Mouse (Mus musculus) ES-Bruce4 (cell line): ENCODE measurements around the gene Gm1113.

ENCODE experiments used
- CTCF ChIP-seq: IDR thresholded peaks from one replicate; pipeline ENCODE4 v1.8.1; 2011; ENCODE audit warnings: low read depth, low read length
- EP300 ChIP-seq: IDR thresholded peaks from 2 replicates; pipeline ENCODE4 v1.6.1; 2011; ENCODE audit warnings: low read depth, low read length; ENCODE audit not compliant: insufficient read depth
- POLR2A ChIP-seq: IDR thresholded peaks from one replicate; pipeline ENCODE4 v1.8.1; 2011; ENCODE audit warnings: low read length; ENCODE audit not compliant: insufficient read depth

DNA sequence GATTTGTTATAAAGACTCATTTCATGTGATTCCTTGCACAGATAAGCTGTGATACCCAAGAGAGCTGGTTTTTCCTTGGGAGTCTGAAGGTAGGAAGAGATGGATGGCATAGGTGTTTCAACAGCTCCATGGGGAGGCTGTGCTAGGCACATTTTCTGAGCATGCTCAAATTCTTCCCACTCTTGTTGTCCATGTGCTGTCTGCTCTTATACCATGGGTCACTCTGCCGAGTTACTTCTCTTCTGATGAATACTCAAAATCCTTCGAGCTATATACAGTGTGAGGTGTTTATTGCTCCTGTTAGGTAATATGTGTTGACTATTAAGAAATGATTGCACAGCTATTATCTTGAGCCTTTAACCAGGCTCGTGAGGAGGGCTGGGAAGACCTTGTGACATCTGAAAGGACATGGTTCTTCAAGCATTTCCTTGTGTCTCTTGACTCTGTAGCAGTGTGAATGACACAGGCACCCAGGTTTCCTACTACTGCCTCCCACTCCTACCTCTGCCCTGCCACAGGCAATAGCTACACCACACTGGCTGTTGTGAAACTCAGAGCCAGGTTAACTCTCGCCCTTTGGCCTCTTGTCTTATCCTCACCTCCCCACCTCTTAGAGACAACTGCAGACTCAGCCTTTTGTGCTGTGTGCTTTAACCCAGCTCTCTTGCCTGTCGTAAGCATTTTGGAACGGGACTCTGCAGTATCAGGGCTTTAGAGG, 2.7 kb upstream of the Gm1113 start:
- TF ChIP-seq POLR2A, result no peak
- TF ChIP-seq EP300, result no peak
- no peak for TF ChIP-seq CTCF
